Mouse (Mus musculus) urinary bladder, postnatal 36 days (tissue): Measurements from ENCODE around the gene Brca1.
A peak's percentile ranks its signal among the peaks of the same experiment; 100 is the strongest.
"Not testable (repeated sequence)": the region's sequence is repeated elsewhere in the genome, so short reads cannot be mapped to it uniquely, and the experiment has no call there.

ENCODE experiments used
- DNase-seq, 2 experiments: peaks; one replicate each; pipeline ENCODE4 v3.0.0; 2022; ENCODE audit warnings: low spot score in 2 of 2, mixed read lengths in 1 of 2

The Brca1 gene

GRCm38 (mm10) chr11:101551751-101552475 is at the start of gene Brca1, which contains the start of gene Nbr1:
Gene Brca1 (minus strand): TSS chr11:101551955.
Gene Nbr1 (plus strand): TSS chr11:101552149.
- peak; percentile 84 to 90 for DNase-seq

- DNase-seq: no peak
These were observed 47.4 kb upstream of the Brca1 start, which contains the start of gene Gm11634 for GRCm38 (mm10) chr11:101599156-101599555. Gene Gm11634 (minus strand): TSS chr11:101599256.

- DNase-seq: no peak
These were observed 38.4 kb upstream of the Brca1 start for GRCm38 (mm10) chr11:101589989-101590624.

GRCm38 (mm10) chr11:101589444-101589843 is 37.7 kb upstream of the Brca1 start:
- peak; percentile 27 to 47 for DNase-seq

- DNase-seq: no peak
These were observed 37.1 kb upstream of the Brca1 start for GRCm38 (mm10) chr11:101588868-101589267.

- DNase-seq: peak in 1 of 2 experiments; percentile 31
These were observed 35.9 kb upstream of the Brca1 start for GRCm38 (mm10) chr11:101587676-101588075.

GRCm38 (mm10) chr11:101585805-101586204 is 34.0 kb upstream of the Brca1 start:
- no peak for DNase-seq

- DNase-seq: not testable (repeated sequence)
These were observed 33.3 kb upstream of the Brca1 start for GRCm38 (mm10) chr11:101585031-101585430.

- DNase-seq: no peak
These were observed 31.4 kb upstream of the Brca1 start for GRCm38 (mm10) chr11:101583205-101583604.

GRCm38 (mm10) chr11:101582054-101583035 is 30.6 kb upstream of the Brca1 start, which contains the start of gene Tmem106a:
Gene Tmem106a (plus strand): TSS chr11:101582242.
- peak; percentile 54 to 73 for DNase-seq

GRCm38 (mm10) chr11:101581081-101581764 is 29.5 kb upstream of the Brca1 start:
- no peak for DNase-seq

GRCm38 (mm10) chr11:101576116-101576515 is 24.4 kb upstream of the Brca1 start:
- DNase-seq: no peak

GRCm38 (mm10) chr11:101568421-101568820 is 16.7 kb upstream of the Brca1 start:
- no peak for DNase-seq

- peak; percentile 22 to 38 for DNase-seq
These were observed 10.6 kb upstream of the Brca1 start for GRCm38 (mm10) chr11:101562391-101562790.

- no peak for DNase-seq
These were observed 5.2 kb upstream of the Brca1 start for GRCm38 (mm10) chr11:101556954-101557353.

- DNase-seq: peak in 1 of 2 experiments; percentile 38
These were observed 4.8 kb upstream of the Brca1 start for GRCm38 (mm10) chr11:101556541-101556940.

GRCm38 (mm10) chr11:101553354-101553930 is 1.7 kb upstream of the Brca1 start:
- DNase-seq: no peak

- peak; percentile 92 to 97 for DNase-seq
These were observed 933 bp upstream of the Brca1 start for GRCm38 (mm10) chr11:101552476-101553300.

- DNase-seq: no peak
These were observed 3.2 kb downstream of the Brca1 start for GRCm38 (mm10) chr11:101548526-101548925.

GRCm38 (mm10) chr11:101544132-101544531 is 7.6 kb downstream of the Brca1 start:
- no peak for DNase-seq
